Comparison of ENCODE assay signal across 8 mouse cellular contexts in the genomic region with DNA sequence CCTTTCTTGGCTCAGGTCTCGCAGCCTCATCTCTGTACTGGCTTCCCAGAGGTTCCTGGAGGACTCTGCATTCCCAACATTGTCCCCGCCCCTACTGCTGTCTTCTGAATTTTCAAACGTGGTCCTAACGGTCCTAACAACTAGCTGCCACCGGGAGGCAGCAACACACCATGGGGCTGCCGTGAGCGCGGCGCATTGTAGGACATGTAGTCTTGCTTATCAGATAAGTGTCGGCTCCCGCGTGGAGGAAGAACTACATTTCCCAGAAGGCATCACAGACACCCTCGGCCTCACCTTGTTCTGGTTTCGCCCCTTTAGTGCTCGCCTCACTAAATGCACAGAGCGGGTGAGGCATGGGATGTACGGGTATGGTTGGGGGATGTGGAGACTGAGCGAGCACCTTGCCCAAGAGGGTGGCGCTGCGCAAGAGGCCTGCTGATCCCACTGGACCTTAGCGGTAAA. TPM values are rescaled to one million over a fixed set of nuclear protein-coding genes. Genes with fewer than 3 reads are reported as not detected.
DNase-seq lines count a peak whose midpoint lies in the region; ATAC-seq lines count a peak whose summit lies in the region.

No protein-coding gene starts in this region.

- peak; percentile 100 for ATAC-seq in inflammation-experienced regulatory T-cells, adult 6 months
- peak; percentile 100 for ATAC-seq in megakaryocyte-erythroid progenitor cell, adult 5-6 weeks (replicated peaks; ENCODE audit: low FRiP score, low TSS enrichment, poor library complexity, severe bottlenecking)

- DNase-seq in adrenal gland, adult (ENCODE audit: inconsistent age in 2 of 2, low spot score in 1 of 2) = peak; percentile 92 to 96
- DNase-seq in embryo, embryonic 10.5 days (ENCODE audit: low spot score) = peak; percentile 98
- DNase-seq in gastrocnemius, postnatal 14 days = peak; percentile 92
- DNase-seq in left cerebral cortex, postnatal 10 days (ENCODE audit: extremely low spot score in 1 of 2, low spot score in 2 of 2) = peak; percentile 93 to 96
- DNase-seq in right cerebral cortex, postnatal 25 days = peak; percentile 94
- peak; percentile 87 to 89 for DNase-seq in urinary bladder, postnatal 4 days (ENCODE audit: low spot score in 2 of 2)

- intact Hi-C loops in gastrocnemius, postnatal 14 days (cut with DNase I; ENCODE audit: low total_unique reads) = loop anchor here (5.0 kb wide), 1 partner anchor 59 kb away; no protein-coding TSS in a partner anchor
- intact Hi-C loops in left cerebral cortex, postnatal 10 days (cut with DNase I) = loop anchor here (2.0 kb wide), 1 partner anchor 59 kb away; no protein-coding TSS in a partner anchor

RNA-seq across cellular contexts. Expression of gene Lrfn3, which starts 11.0 kb away (rescaled TPM):
- total RNA-seq in gastrocnemius, postnatal 14 days (2021) = 1 to 10 TPM; 1.5 to 1.8 TPM
- polyA plus RNA-seq in inflammation-experienced regulatory T-cells, adult 6 months (2017; shearing (Covaris generic)) = not detected
- 10 to 100 TPM; 48.1 to 48.2 TPM for total RNA-seq in left cerebral cortex, postnatal 10 days (2021)
- total RNA-seq in megakaryocyte-erythroid progenitor cell, adult 5-6 weeks (2014; fragmentation: Nextera tagmentation) = not detected in 2 replicates
- not detected in 2 replicates for total RNA-seq in megakaryocyte-erythroid progenitor cell, adult 5-6 weeks (2017)

RNA-seq across cellular contexts. Expression of gene Tyrobp, which starts 40.0 kb away (rescaled TPM):
- 10 to 100 TPM in 1 of 2 experiments, 1 to 10 TPM in 1; 7.8 to 10.4 TPM for total RNA-seq in gastrocnemius, postnatal 14 days (2021)
- polyA plus RNA-seq in inflammation-experienced regulatory T-cells, adult 6 months (2017; shearing (Covaris generic)) = 10 to 100 TPM in 1 of 3 experiments, 1 to 10 TPM in 1, under 1 TPM in 1; 0.79 to 15.0 (median 2.2) TPM
- 10 to 100 TPM; 20.8 to 20.9 TPM for total RNA-seq in left cerebral cortex, postnatal 10 days (2021)
- 19.3 TPM in 1 of 2 replicates, not detected in the other for total RNA-seq in megakaryocyte-erythroid progenitor cell, adult 5-6 weeks (2014; fragmentation: Nextera tagmentation)
- 5.1 and 26.6 TPM in 2 replicates for total RNA-seq in megakaryocyte-erythroid progenitor cell, adult 5-6 weeks (2017)

RNA-seq across cellular contexts. Expression of gene Hcst, which starts 46.1 kb away (rescaled TPM):
- total RNA-seq in gastrocnemius, postnatal 14 days (2021) = under 1 TPM in 1 of 2 experiments, not detected in 1; 0.94 TPM
- 100 to 1,000 TPM; 484 to 574 (median 552) TPM for polyA plus RNA-seq in inflammation-experienced regulatory T-cells, adult 6 months (2017; shearing (Covaris generic))
- 1 to 10 TPM in 1 of 2 experiments, not detected in 1; 1.1 TPM for total RNA-seq in left cerebral cortex, postnatal 10 days (2021)
- total RNA-seq in megakaryocyte-erythroid progenitor cell, adult 5-6 weeks (2014; fragmentation: Nextera tagmentation) = 4.3 and 4.4 TPM in 2 replicates
- 3.3 TPM in 1 of 2 replicates, not detected in the other for total RNA-seq in megakaryocyte-erythroid progenitor cell, adult 5-6 weeks (2017)

RNA-seq across cellular contexts. Expression of gene Nfkbid, which starts 48.0 kb away (rescaled TPM):
- under 1 TPM; 0.21 to 0.33 TPM for total RNA-seq in gastrocnemius, postnatal 14 days (2021)
- polyA plus RNA-seq in inflammation-experienced regulatory T-cells, adult 6 months (2017; shearing (Covaris generic)) = 10 to 100 TPM; 37.3 to 50.8 (median 41.1) TPM
- 1 to 10 TPM; 2.7 to 3.6 TPM for total RNA-seq in left cerebral cortex, postnatal 10 days (2021)
- total RNA-seq in megakaryocyte-erythroid progenitor cell, adult 5-6 weeks (2014; fragmentation: Nextera tagmentation) = 0.89 and 9.0 TPM in 2 replicates
- total RNA-seq in megakaryocyte-erythroid progenitor cell, adult 5-6 weeks (2017) = 0.80 and 3.1 TPM in 2 replicates

RNA-seq across cellular contexts. Expression of gene Sdhaf1, which starts 49.8 kb away (rescaled TPM):
- total RNA-seq in gastrocnemius, postnatal 14 days (2021) = 10 to 100 TPM in 1 of 2 experiments, 1 to 10 TPM in 1; 7.8 to 10.6 TPM
- 1 to 10 TPM; 2.0 to 6.1 (median 3.9) TPM for polyA plus RNA-seq in inflammation-experienced regulatory T-cells, adult 6 months (2017; shearing (Covaris generic))
- 1 to 10 TPM; 7.8 to 8.2 TPM for total RNA-seq in left cerebral cortex, postnatal 10 days (2021)
- total RNA-seq in megakaryocyte-erythroid progenitor cell, adult 5-6 weeks (2014; fragmentation: Nextera tagmentation) = 7.3 and 9.2 TPM in 2 replicates
- total RNA-seq in megakaryocyte-erythroid progenitor cell, adult 5-6 weeks (2017) = 7.9 and 8.9 TPM in 2 replicates

Comparison
In these comparisons a context has a peak if more than half of its experiments do, and no peak if none do; other contexts are left out.
1. Peak in every context shown above with its lines: DNase-seq and ATAC-seq.
2. RNA of gene Lrfn3, which starts 11.0 kb away (total RNA-seq): 48.1 to 48.2 TPM in left cerebral cortex, postnatal 10 days; 1.5 to 1.8 TPM in gastrocnemius, postnatal 14 days and not detected in megakaryocyte-erythroid progenitor cell, adult 5-6 weeks; every median in the first group is over 10 times any median in the second.